Mouse (Mus musculus) ES-Bruce4 (cell line): ENCODE measurements around the gene Klhl35.

Experiments used
- EP300 ChIP-seq: IDR thresholded peaks from 2 replicates; pipeline ENCODE4 v1.6.1; 2011; ENCODE audit warnings: low read depth, low read length; ENCODE audit not compliant: insufficient read depth
- POLR2A ChIP-seq: IDR thresholded peaks from one replicate; pipeline ENCODE4 v1.8.1; 2011; ENCODE audit warnings: low read length; ENCODE audit not compliant: insufficient read depth

- TF ChIP-seq POLR2A, result no peak
- no peak for TF ChIP-seq EP300
Measured at GRCm38 (mm10) chr7:99434672-99435250, 31.0 kb upstream of the Klhl35 start.
